Mouse (Mus musculus) liver, adult 2 months (tissue): ENCODE measurements around the gene Cacna1h.

Experiments used
- CTCF ChIP-seq: fragments of 200-500 bp; IDR thresholded peaks from 2 replicates; pipeline ENCODE4 v1.5.1; 2011; ENCODE audit warnings: low read depth, low read length, control low read depth
- POLR2A ChIP-seq: fragments of 200-500 bp; IDR thresholded peaks from 2 replicates; pipeline ENCODE4 v1.6.1; 2011; ENCODE audit warnings: low read length, control low read depth; ENCODE audit not compliant: insufficient read depth; ENCODE audit errors: extremely low read depth

DNA sequence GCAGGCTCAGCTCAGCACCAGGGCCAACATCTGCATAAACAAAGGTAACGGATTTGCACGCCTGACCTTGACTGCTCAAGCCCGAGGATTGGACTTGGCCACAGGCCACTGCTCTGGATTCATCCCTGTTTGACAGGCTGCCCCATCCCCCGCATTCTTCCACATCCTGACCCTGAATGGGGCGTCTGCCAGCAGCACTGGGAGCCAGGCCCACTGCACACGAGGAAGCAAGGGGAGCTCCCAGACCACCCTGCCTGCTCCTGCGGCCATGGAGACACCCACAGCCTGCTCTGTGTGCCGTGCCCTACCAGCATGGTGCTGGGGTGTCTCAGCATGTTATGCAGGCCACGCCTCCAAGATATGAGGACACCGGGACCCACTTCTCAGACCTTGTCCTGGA is 6.1 kb downstream of the Cacna1h start:
- TF ChIP-seq CTCF (no peak), POLR2A (no peak)
